Comparison of ENCODE assay signal across 20 mouse cellular contexts in the genomic region with DNA sequence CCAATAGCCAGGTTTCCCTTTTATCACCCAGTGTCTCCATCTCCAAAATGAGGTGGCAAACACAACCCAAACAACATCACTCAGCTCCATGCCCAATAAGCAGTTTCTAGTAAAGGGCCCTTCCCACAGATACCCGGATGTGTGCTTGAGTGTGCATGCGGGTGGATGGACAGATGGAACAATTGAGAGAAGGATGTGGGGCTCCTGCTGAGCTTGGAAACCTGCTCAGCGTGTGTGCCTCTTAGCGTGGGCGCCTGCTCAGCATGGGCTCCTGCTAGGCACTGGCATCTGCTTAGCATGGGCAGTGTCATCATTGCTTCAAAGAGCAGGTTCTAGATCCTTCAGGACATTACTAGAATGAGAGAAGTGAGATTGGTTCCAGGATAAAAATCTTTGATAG.
"Had no signal": no experiment of that assay in that cellular context is flagged by ENCODE, and none has a peak within 500 bp of the region (broad histone marks: within the 10 kb centered on the region; RNA-seq: fewer than 3 reads in every experiment).

No protein-coding gene starts in this region.

- H3K27ac ChIP-seq: kidney, postnatal 0 days; limb, embryonic 12.5 days; limb, embryonic 15.5 days; liver, embryonic 14.5 days; midbrain, embryonic 10.5 days; midbrain, embryonic 13.5 days; neural tube, embryonic 13.5 days had no signal

- DNase-seq: kidney, adult 2 months; kidney, postnatal 25 days; left cerebral cortex, postnatal 4 days; liver, postnatal 0 days; lung, embryonic 14.5 days; retina, postnatal 1 day; right cerebral cortex, postnatal 25 days; thymus, adult 18-20 months; thymus, postnatal 36 days had no signal

- H3K4me3 ChIP-seq: limb, embryonic 12.5 days; limb, embryonic 15.5 days; megakaryocyte, embryonic 14.5 days; midbrain, embryonic 10.5 days; midbrain, embryonic 13.5 days; myocyte; neural tube, embryonic 13.5 days had no signal

- ATAC-seq: intestine, postnatal 0 days; liver, postnatal 0 days; midbrain, embryonic 13.5 days; midbrain, embryonic 16.5 days had no signal
